Mouse (Mus musculus) CD4-positive naive resting alpha-beta T cell, adult 76 days (primary cell): Measurements from ENCODE around the gene Gm10160. TPM values are rescaled to one million over a fixed set of nuclear protein-coding genes. Genes with fewer than 3 reads are reported as not detected.

ENCODE experiments used
- total RNA-seq: library from RNA; stranded (reverse); gene quantifications from one replicate; pipeline ENCODE4 v1.2.4, GENCODE M21; 2023

Gm10160 gene
- total RNA-seq, result not detected

DNA sequence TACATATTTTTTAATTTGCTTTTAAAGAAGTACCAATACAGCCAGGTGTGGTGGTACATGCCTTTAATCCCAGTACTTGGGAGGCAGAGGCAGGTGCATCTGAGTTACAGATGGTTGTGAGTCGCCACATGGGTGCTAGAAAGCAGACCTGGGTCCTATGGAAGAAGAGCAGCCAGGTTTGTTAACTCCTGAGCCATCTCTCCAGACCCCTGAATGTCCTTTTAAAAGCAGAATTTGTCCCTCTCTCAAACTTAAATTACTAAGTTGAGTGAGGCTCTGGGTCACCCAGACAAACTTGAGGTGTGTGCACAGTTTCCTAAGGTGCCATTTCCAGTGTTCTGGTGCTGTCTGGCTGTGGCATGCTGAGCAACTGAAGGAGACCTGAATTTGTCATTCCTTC is at the start of gene Gm10160:
TSS of gene Gm10160 (minus strand) at position 101 of the 400 bp plus-strand sequence.

GRCm38 (mm10) chr7:81858968-81859721 is 3.6 kb upstream of the Gm10160 start, which contains the start of gene Tm6sf1:
Tm6sf1 (plus strand) TSS chr7:81859001.

DNA sequence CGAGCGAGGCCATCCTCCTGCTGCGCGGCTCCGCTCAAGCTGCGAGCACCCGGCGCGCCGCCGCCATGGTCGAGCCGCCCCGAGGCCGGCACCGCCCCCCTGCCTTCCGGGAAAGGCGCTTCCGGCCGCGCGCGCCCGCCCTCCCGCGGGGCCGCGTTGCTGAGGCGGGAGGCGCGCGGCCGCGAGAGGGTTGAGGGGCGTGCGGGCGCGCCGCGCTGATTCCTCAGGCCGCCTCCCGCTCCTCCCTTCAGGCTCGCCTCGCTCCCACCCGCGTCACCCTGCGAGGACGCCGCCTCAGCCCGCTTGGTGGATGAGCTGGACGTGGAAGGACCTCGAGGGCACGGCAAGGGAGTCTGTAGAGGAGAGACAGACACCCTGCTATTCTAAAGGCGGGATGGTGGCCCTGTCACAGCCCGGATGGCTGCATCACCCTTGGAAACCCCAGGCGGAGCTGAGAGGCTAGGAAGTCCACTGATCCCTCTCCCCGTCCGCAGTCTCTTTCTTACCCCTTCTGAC is 26.2 kb downstream of the Gm10160 start, which contains the start of gene Btbd1:
TSS of gene Btbd1 (minus strand) at position 53 of the 516 bp plus-strand sequence.

Other genes with a start within 250 kb of the Gm10160 start
- gene Homer2, start 148.3 kb downstream of the Gm10160 start, total RNA-seq, result not detected
- 68.4 TPM for gene Ramac, start 92.9 kb downstream of the Gm10160 start, total RNA-seq
- gene 3110040N11Rik, start 66.3 kb downstream of the Gm10160 start, total RNA-seq, result 34.4 TPM
- gene Btbd1, start 26.4 kb downstream of the Gm10160 start, total RNA-seq, result 54.1 TPM
- gene Tm6sf1, start 3.2 kb upstream of the Gm10160 start, total RNA-seq, result 20.7 TPM
- gene Hdgfl3, start 78.7 kb upstream of the Gm10160 start, total RNA-seq, result 34.2 TPM
- gene Bnc1, start 136.5 kb upstream of the Gm10160 start, total RNA-seq, result not detected